9 mouse cellular contexts compared by ENCODE assay signal in genomic region chr6:54034471-54034870, GRCm38 (mm10). TPM values are rescaled to one million over a fixed set of nuclear protein-coding genes. Genes with fewer than 3 reads are reported as not detected.
A peak's percentile ranks its signal among the peaks of the same experiment; 100 is the strongest.
DNase-seq lines count a peak whose midpoint lies in the region; ATAC-seq lines count a peak whose summit lies in the region.
"Had no signal": no experiment of that assay in that cellular context is flagged by ENCODE, and none has a peak within 500 bp of the region (broad histone marks: within the 10 kb centered on the region; RNA-seq: fewer than 3 reads in every experiment).

No protein-coding gene starts in this region.

- ATAC-seq in common myeloid progenitor, adult 5-6 weeks (replicated peaks; ENCODE audit: low read depth, poor library complexity, severe bottlenecking): peak; percentile 88
- ATAC-seq in inflammation-experienced regulatory T-cells, adult 6 months: peak; percentile 81
- ATAC-seq in midbrain, embryonic 12.5 days (ENCODE audit: low FRiP score, low read depth): peak; percentile 65
- no peak for ATAC-seq in erythroblast, adult 5-6 weeks (replicated peaks; ENCODE audit: low FRiP score, poor library complexity, severe bottlenecking)

- H3K27me3 ChIP-seq in limb, embryonic 10.5 days (ENCODE audit: low read depth, poor library complexity, severe bottlenecking): peaks cover 31% of the 10 kb centered on the region
- peaks cover 27% of the 10 kb centered on the region for H3K27me3 ChIP-seq in midbrain, embryonic 12.5 days

- no peaks in the 10 kb centered on the region for H3K36me3 ChIP-seq in limb, embryonic 10.5 days
- H3K36me3 ChIP-seq in midbrain, embryonic 12.5 days: no peaks in the 10 kb centered on the region
- H3K36me3 ChIP-seq: liver, embryonic 15.5 days had no signal

- H3K4me3 ChIP-seq in limb, embryonic 10.5 days: no peak overlapping the region
- H3K4me3 ChIP-seq in midbrain, embryonic 12.5 days: no peak overlapping the region
- H3K4me3 ChIP-seq: liver, embryonic 15.5 days had no signal

- peak overlapping the region; percentile 29; the same call in 1 of the 2 replicates for H3K4me2 ChIP-seq in midbrain, embryonic 12.5 days (replicated peaks)
- H3K4me2 ChIP-seq: liver, embryonic 15.5 days had no signal

- no peaks in the 10 kb centered on the region for H3K9me3 ChIP-seq in limb, embryonic 10.5 days (replicated peaks)
- no peaks in the 10 kb centered on the region for H3K9me3 ChIP-seq in midbrain, embryonic 12.5 days
- H3K9me3 ChIP-seq: liver, embryonic 15.5 days had no signal

- peak overlapping the region; percentile 91 for H3K27ac ChIP-seq in limb, embryonic 10.5 days
- peak overlapping the region; percentile 75 for H3K27ac ChIP-seq in midbrain, embryonic 12.5 days (replicated peaks)
- H3K27ac ChIP-seq: liver, embryonic 15.5 days had no signal

- WGBS in limb, embryonic 10.5 days: 5% methylated on average over 9 of the region's 9 CpGs
- 2% methylated on average over 9 of the region's 9 CpGs for WGBS in midbrain, embryonic 12.5 days

- H3K9ac ChIP-seq in midbrain, embryonic 12.5 days (replicated peaks): no peak overlapping the region
- H3K9ac ChIP-seq: liver, embryonic 15.5 days had no signal

- intact Hi-C loops in gastrocnemius, postnatal 36 days (cut with DNase I): loop anchor here (2.0 kb wide), 1 partner anchor 192 kb away; no protein-coding TSS in a partner anchor

- H3K4me1 ChIP-seq in limb, embryonic 10.5 days: peaks cover 18% of the 10 kb centered on the region
- peaks cover 18% of the 10 kb centered on the region for H3K4me1 ChIP-seq in midbrain, embryonic 12.5 days

- peak; percentile 80 for DNase-seq in R1 (ENCODE audit: low read depth, low spot score)
- peak; percentile 47 to 48 for DNase-seq in gastrocnemius, postnatal 36 days
- peak; percentile 90 for DNase-seq in limb, embryonic 10.5 days (ENCODE audit: low spot score)
- peak; percentile 69 for DNase-seq in right cerebral cortex, postnatal 4 days

RNA-seq across cellular contexts. Expression of gene Chn2, which starts 4.9 kb away (rescaled TPM):
- total RNA-seq in common myeloid progenitor, adult 5-6 weeks (2017): 11.7 and 13.8 TPM in 2 replicates
- 1 to 10 TPM; 1.1 to 1.5 TPM for total RNA-seq in gastrocnemius, postnatal 36 days (2021)
- 10 to 100 TPM in 1 of 3 experiments, 1 to 10 TPM in 2; 8.4 to 14.5 (median 9.5) TPM for polyA plus RNA-seq in inflammation-experienced regulatory T-cells, adult 6 months (2017; shearing (Covaris generic))
- 6.8 and 7.1 TPM in 2 replicates for polyA plus RNA-seq in limb, embryonic 10.5 days (2016; fragmentation: Nextera tagmentation; extraction: Ambion mirVana)
- polyA plus RNA-seq in midbrain, embryonic 12.5 days (2016; fragmentation: Nextera tagmentation; extraction: Ambion mirVana): 22.1 and 28.5 TPM in 2 replicates
- 2.3 and 7.3 TPM in 2 replicates for total RNA-seq in erythroblast, adult 5-6 weeks (2015; ENCODE audit: low replicate concordance)
- total RNA-seq in erythroblast, adult 5-6 weeks (2017; ENCODE audit: low replicate concordance): 1.8 and 2.5 TPM in 2 replicates

RNA-seq across cellular contexts. Expression of gene Cpvl, which starts 56.0 kb away (rescaled TPM):
- total RNA-seq in common myeloid progenitor, adult 5-6 weeks (2017): 0.09 TPM in 1 of 2 replicates, not detected in the other
- not detected for total RNA-seq in gastrocnemius, postnatal 36 days (2021)
- not detected for polyA plus RNA-seq in inflammation-experienced regulatory T-cells, adult 6 months (2017; shearing (Covaris generic))
- 0.16 and 0.40 TPM in 2 replicates for polyA plus RNA-seq in limb, embryonic 10.5 days (2016; fragmentation: Nextera tagmentation; extraction: Ambion mirVana)
- polyA plus RNA-seq in midbrain, embryonic 12.5 days (2016; fragmentation: Nextera tagmentation; extraction: Ambion mirVana): 0.25 TPM in 1 of 2 replicates, not detected in the other
- total RNA-seq in erythroblast, adult 5-6 weeks (2015; ENCODE audit: low replicate concordance): not detected in 2 replicates
- not detected in 2 replicates for total RNA-seq in erythroblast, adult 5-6 weeks (2017; ENCODE audit: low replicate concordance)
- polyA plus RNA-seq: liver, embryonic 15.5 days had no signal
